Mouse (Mus musculus) heart, adult 2 months (tissue): Measurements from ENCODE around the gene Wfikkn1.

ENCODE experiments used
- CTCF ChIP-seq: fragments of 200-600 bp; IDR thresholded peaks from 2 replicates; pipeline ENCODE4 v1.8.1; 2022; ENCODE audit warnings: antibody characterized with exemption, mild to moderate bottlenecking, moderate library complexity
- EP300 ChIP-seq: fragments of 200-500 bp; IDR thresholded peaks from 2 replicates; pipeline ENCODE4 v1.6.1; 2011; ENCODE audit warnings: low read depth, low read length, control low read depth; ENCODE audit not compliant: insufficient read depth
- POLR2A ChIP-seq: fragments of 200-500 bp; IDR thresholded peaks from 2 replicates; pipeline ENCODE4 v1.6.1; 2011; ENCODE audit warnings: mild to moderate bottlenecking, low read depth, low read length, control low read depth; ENCODE audit not compliant: insufficient read depth

GRCm38 (mm10) chr17:25844396-25844901, 36.2 kb downstream of the Wfikkn1 start, which contains the start of gene Rhot2:
- TF ChIP-seq CTCF (peak; percentile 70), POLR2A (no peak; the same call in none of the 2 replicates), EP300 (0 out of 2 replicates have a peak, but pooled peaks have one; percentile 55)
